Mouse (Mus musculus): ENCODE measurements around the gene Gm20388. TPM values are rescaled to one million over a fixed set of nuclear protein-coding genes. Genes with fewer than 3 reads are reported as not detected.
"Not testable (repeated sequence)": the region's sequence is repeated elsewhere in the genome, so short reads cannot be mapped to it uniquely, and the experiment has no call there.

The Gm20388 gene
- polyA plus RNA-seq, 1 experiment from 2014 or later = 1.4 TPM

DNA sequence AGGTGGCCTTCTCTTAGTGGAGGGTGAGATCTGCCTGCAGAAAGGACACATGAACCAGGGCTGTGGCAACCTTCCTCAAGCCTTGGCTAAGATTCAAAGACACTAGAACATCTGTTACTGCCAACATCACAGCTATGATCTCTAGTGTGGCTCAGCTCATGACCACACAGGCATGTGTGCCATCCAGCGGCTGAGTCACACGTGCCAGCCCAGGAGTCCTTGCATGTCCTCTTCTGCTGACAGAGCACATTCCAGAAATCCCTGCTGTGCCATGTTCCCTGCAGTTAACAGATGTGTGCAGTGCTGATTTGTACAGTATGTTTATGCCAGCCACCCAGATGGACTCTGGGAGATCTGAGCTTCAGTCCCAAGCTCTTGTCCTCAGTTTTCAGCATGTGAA lies 4088.9 kb downstream of the Gm20388 start:
- no peaks in the 10 kb centered on the region for H3K4me1 ChIP-seq (ENCODE audit: control insufficient read depth, low read depth, low read length)
- H3K36me3 ChIP-seq (ENCODE audit: control insufficient read depth, insufficient read depth) = peaks cover 45% of the 10 kb centered on the region
- no peak overlapping the region for H3K27ac ChIP-seq (ENCODE audit: low read length)
- no peak overlapping the region for H3K9ac ChIP-seq (ENCODE audit: low read depth, low read length)
- no peaks in the 10 kb centered on the region for H3K27me3 ChIP-seq (ENCODE audit: control insufficient read depth, insufficient read depth, low read depth, low read length)
- H3K9me3 ChIP-seq (replicated peaks; ENCODE audit: control insufficient read depth, low read length) = no peaks in the 10 kb centered on the region
- WGBS (ENCODE audit: insufficient replicate concordance) = 90% methylated on average over 2 of the region's 2 CpGs
- H3K4me2 ChIP-seq (ENCODE audit: low read depth, low read length) = no peak overlapping the region
- ATAC-seq (ENCODE audit: low read depth) = no peak
- no peak overlapping the region for H3K4me3 ChIP-seq (ENCODE audit: low read depth, low read length)

DNA sequence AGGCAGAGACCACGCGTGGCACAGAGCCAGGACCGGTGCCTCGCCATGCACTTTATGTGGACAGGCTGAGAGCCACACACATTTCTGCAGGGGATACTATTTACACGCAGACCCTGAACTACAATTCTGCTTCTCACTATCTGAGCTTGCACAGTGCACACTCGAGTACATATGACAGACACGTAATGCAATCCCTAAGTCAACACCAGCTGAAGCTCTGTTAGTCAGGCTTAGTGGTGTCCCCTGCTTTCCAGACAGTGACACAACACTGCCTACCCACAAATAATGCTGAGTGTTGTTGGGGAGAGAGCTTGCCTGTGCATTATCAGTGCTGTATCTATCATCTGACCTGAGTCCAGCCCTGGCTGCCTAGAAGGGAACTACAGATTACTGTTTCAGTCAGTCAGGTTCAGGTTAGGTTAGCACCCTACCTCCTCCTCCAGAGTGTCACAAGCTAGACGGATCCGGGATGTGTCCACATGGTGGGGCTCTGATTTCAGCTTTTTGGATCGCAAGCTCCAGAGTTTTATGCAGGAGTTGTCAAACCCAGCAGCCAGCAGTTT lies 4092.0 kb downstream of the Gm20388 start:
- WGBS (ENCODE audit: insufficient replicate concordance) = 86% methylated on average over 10 of the region's 10 CpGs
- peak; percentile 72 for ATAC-seq (ENCODE audit: low read depth)
- H3K36me3 ChIP-seq (ENCODE audit: control insufficient read depth, insufficient read depth) = peaks cover 50% of the 10 kb centered on the region

DNA sequence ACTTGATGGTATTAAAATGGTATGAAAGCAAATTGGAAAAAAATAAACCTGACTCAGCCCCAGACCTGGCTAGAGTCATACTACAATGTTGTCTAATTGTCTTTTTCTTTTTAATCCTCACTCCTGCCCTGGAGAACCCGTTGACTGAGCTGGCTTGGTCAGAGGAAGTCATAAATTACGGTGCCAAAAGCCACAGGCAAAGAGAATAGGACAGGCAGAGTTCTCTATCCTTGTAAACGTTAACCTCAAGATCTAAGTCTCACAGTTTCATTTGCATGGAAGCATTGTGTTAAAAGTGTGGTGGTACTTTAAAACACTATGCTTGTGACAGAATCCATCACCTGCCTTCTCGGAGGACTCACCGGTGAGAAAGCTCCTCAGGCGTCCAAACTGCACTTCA lies 4097.2 kb downstream of the Gm20388 start:
- WGBS (ENCODE audit: insufficient replicate concordance) = 61% methylated on average over 6 of the region's 6 CpGs
- ATAC-seq (ENCODE audit: low read depth) = no peak
- Histone ChIP-seq H3K4me2 (ENCODE audit: low read depth, low read length) (no peak overlapping the region), H3K9me3 (replicated peaks; ENCODE audit: control insufficient read depth, low read length) (no peaks in the 10 kb centered on the region), H3K4me1 (ENCODE audit: control insufficient read depth, low read depth, low read length) (peaks cover 20% of the 10 kb centered on the region), H3K36me3 (ENCODE audit: control insufficient read depth, insufficient read depth) (peaks cover 49% of the 10 kb centered on the region), H3K27me3 (ENCODE audit: control insufficient read depth, insufficient read depth, low read depth, low read length) (no peaks in the 10 kb centered on the region), H3K9ac (ENCODE audit: low read depth, low read length) (no peak overlapping the region), H3K27ac (ENCODE audit: low read length) (no peak overlapping the region), H3K4me3 (ENCODE audit: low read depth, low read length) (no peak overlapping the region)

More for the DNA sequence above, 4092.0 kb downstream of the Gm20388 start:
- H3K4me3 ChIP-seq (ENCODE audit: low read depth, low read length) = no peak overlapping the region
- H3K4me1 ChIP-seq (ENCODE audit: control insufficient read depth, low read depth, low read length) = no peaks in the 10 kb centered on the region
- H3K9ac ChIP-seq (ENCODE audit: low read depth, low read length) = no peak overlapping the region
- no peak overlapping the region for H3K27ac ChIP-seq (ENCODE audit: low read length)
- H3K9me3 ChIP-seq (replicated peaks; ENCODE audit: control insufficient read depth, low read length) = no peaks in the 10 kb centered on the region
- H3K27me3 ChIP-seq (ENCODE audit: control insufficient read depth, insufficient read depth, low read depth, low read length) = no peaks in the 10 kb centered on the region
- no peak overlapping the region for H3K4me2 ChIP-seq (ENCODE audit: low read depth, low read length)

DNA sequence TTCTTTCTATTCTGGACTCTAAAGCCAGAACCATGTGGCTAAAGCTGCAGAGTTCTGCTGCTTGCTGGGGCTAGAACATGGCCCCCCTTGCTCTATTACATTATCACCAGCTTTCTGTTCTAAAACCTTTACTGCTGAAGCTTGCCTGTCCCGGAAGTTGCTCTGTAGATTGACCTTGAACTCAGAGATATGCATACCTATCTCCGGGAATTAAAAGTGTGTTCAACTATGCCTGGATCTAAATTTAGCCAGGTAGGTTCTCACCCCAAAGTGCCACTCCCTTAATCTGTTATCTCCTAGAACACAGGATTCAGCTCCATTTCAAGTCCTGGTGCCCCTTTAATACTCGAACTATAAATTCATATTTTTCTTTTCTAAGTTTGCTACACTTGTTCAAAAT lies 4100.9 kb downstream of the Gm20388 start:
- Histone ChIP-seq H3K4me2 (ENCODE audit: low read depth, low read length) (peak overlapping the region; percentile 14; the same call in 1 of the 2 replicates), H3K27me3 (ENCODE audit: control insufficient read depth, insufficient read depth, low read depth, low read length) (no peaks in the 10 kb centered on the region), H3K36me3 (ENCODE audit: control insufficient read depth, insufficient read depth) (peaks cover 27% of the 10 kb centered on the region), H3K27ac (ENCODE audit: low read length) (no peak overlapping the region), H3K4me3 (ENCODE audit: low read depth, low read length) (no peak overlapping the region), H3K9me3 (replicated peaks; ENCODE audit: control insufficient read depth, low read length) (no peaks in the 10 kb centered on the region), H3K9ac (ENCODE audit: low read depth, low read length) (no peak overlapping the region), H3K4me1 (ENCODE audit: control insufficient read depth, low read depth, low read length) (peaks cover 36% of the 10 kb centered on the region)
- 0 out of 2 replicates have a peak, but pooled peaks have one; percentile 13 for ATAC-seq (ENCODE audit: low read depth)
- 18% methylated on average over 3 of the region's 3 CpGs for WGBS (ENCODE audit: insufficient replicate concordance)

DNA sequence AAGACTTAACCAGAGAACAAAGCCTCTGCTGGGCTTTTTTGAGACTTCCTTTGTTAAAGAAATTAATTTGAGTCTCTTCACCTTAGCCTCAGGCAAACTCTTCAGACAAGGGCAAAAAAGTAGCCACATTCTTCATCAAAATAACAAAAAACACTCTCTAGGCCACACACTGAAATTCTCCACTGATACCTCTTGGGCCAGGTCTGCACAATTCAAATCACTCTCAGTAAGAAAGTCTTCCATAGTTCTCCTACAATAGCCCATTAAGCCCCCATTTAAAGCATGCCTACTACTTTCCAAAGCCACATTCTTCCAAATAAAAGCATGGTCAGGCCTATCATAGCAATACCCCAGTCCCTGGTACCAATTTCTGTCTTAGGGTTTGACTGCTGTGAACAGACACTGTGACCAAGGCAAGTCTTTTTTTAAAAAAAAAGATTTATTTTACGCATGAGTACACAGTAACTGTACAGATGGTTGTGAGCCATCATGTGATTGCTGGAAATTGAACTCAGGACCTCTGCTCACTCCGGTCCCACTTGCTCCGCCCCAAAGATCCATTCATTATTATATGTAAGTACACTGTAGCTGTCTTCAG lies 4101.4 kb downstream of the Gm20388 start:
- WGBS (ENCODE audit: insufficient replicate concordance) = 88% methylated on average over 3 of the region's 3 CpGs
- Histone ChIP-seq H3K27me3 (ENCODE audit: control insufficient read depth, insufficient read depth, low read depth, low read length) (no peaks in the 10 kb centered on the region), H3K9me3 (replicated peaks; ENCODE audit: control insufficient read depth, low read length) (no peaks in the 10 kb centered on the region), H3K4me2 (ENCODE audit: low read depth, low read length) (peak overlapping the region; percentile 14; the same call in 1 of the 2 replicates), H3K36me3 (ENCODE audit: control insufficient read depth, insufficient read depth) (peaks cover 23% of the 10 kb centered on the region), H3K4me1 (ENCODE audit: control insufficient read depth, low read depth, low read length) (peaks cover 40% of the 10 kb centered on the region), H3K4me3 (ENCODE audit: low read depth, low read length) (no peak overlapping the region), H3K9ac (ENCODE audit: low read depth, low read length) (no peak overlapping the region), H3K27ac (ENCODE audit: low read length) (no peak overlapping the region)
- no peak for ATAC-seq (ENCODE audit: low read depth)

DNA sequence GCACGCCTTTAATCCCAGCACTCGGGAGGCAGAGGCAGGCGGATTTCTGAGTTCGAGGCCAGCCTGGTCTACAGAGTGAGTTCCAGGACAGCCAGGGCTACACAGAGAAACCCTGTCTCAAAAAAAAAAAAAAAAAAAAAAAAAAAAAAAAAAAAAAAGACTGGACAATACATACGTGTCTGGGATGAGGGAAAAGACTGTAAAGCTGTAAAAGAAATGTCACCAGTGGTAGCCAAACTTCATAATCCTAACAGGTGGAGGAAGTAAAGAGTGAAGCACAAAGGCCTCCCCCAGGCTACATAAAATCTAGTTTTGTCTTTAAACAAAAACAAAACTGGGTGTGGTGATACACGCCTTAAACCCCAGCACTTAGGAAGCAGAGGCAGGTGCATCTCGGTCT lies 4103.7 kb downstream of the Gm20388 start:
- WGBS (ENCODE audit: insufficient replicate concordance) = 71% methylated on average over 7 of the region's 7 CpGs
- not testable (repeated sequence) for H3K4me3 ChIP-seq (ENCODE audit: low read depth, low read length); H3K9me3 ChIP-seq (replicated peaks; ENCODE audit: control insufficient read depth, low read length); H3K36me3 ChIP-seq (ENCODE audit: control insufficient read depth, insufficient read depth); H3K4me2 ChIP-seq (ENCODE audit: low read depth, low read length); H3K27ac ChIP-seq (ENCODE audit: low read length); ATAC-seq (ENCODE audit: low read depth); H3K9ac ChIP-seq (ENCODE audit: low read depth, low read length); H3K27me3 ChIP-seq (ENCODE audit: control insufficient read depth, insufficient read depth, low read depth, low read length)
- peaks cover 57% of the 10 kb centered on the region for H3K4me1 ChIP-seq (ENCODE audit: control insufficient read depth, low read depth, low read length)

DNA sequence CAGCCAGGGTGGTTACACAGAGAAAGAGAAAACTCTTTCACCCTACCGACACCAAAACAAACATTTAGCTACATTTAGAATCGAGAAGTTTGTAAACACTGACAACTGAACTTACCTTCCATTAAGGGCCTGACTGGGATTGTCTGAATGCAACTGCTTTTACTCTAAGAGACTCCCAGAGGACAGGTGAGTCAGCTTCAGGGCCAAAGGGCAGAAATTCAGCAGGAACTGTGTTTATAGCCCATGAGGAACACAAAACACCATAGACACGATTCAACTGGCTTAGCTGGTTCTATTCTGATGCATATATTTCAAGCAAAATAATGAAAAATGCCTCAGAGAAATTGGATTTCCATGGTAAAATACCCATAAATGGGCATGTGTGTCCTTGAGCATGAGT lies 4104.1 kb downstream of the Gm20388 start:
- no peak overlapping the region for H3K9ac ChIP-seq (ENCODE audit: low read depth, low read length)
- no peak overlapping the region for H3K4me2 ChIP-seq (ENCODE audit: low read depth, low read length)
- H3K27ac ChIP-seq (ENCODE audit: low read length) = no peak overlapping the region
- ATAC-seq (ENCODE audit: low read depth) = no peak
- H3K4me3 ChIP-seq (ENCODE audit: low read depth, low read length) = no peak overlapping the region
- WGBS (ENCODE audit: insufficient replicate concordance) = 63% methylated on average over 3 of the region's 3 CpGs
- H3K4me1 ChIP-seq (ENCODE audit: control insufficient read depth, low read depth, low read length) = peaks cover 62% of the 10 kb centered on the region
- H3K9me3 ChIP-seq (replicated peaks; ENCODE audit: control insufficient read depth, low read length) = no peaks in the 10 kb centered on the region
- H3K27me3 ChIP-seq (ENCODE audit: control insufficient read depth, insufficient read depth, low read depth, low read length) = no peaks in the 10 kb centered on the region
- no peaks in the 10 kb centered on the region; the same call in 1 of the 2 replicates for H3K36me3 ChIP-seq (ENCODE audit: control insufficient read depth, insufficient read depth)

DNA sequence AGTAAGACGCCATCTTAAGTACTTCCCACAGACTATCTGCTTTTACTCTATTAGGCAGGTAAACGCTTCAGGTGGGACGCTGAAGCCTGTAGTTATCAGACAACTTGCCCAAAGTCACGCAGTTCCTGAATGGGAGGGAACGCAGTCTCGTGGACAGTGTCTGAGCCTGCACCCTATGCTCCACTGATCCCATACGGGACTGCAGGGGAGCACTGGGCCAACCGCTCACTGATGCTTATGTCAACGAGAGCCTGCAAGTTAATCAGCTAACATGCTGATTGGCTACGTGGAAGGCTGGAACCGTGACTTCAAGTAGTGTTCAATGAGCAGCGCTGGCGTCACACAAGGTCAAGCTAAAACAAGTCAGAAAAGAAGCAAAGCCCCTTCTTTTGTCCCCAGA lies 4109.1 kb downstream of the Gm20388 start:
- 8% methylated on average over 13 of the region's 13 CpGs for WGBS (ENCODE audit: insufficient replicate concordance)
- Histone ChIP-seq H3K27me3 (ENCODE audit: control insufficient read depth, insufficient read depth, low read depth, low read length) (no peaks in the 10 kb centered on the region), H3K9me3 (replicated peaks; ENCODE audit: control insufficient read depth, low read length) (no peaks in the 10 kb centered on the region), H3K4me1 (ENCODE audit: control insufficient read depth, low read depth, low read length) (peaks cover 48% of the 10 kb centered on the region), H3K4me2 (ENCODE audit: low read depth, low read length) (peak overlapping the region; percentile 94), H3K36me3 (ENCODE audit: control insufficient read depth, insufficient read depth) (no peaks in the 10 kb centered on the region), H3K27ac (ENCODE audit: low read length) (peak overlapping the region; percentile 84), H3K4me3 (ENCODE audit: low read depth, low read length) (peak overlapping the region; percentile 89), H3K9ac (ENCODE audit: low read depth, low read length) (peak overlapping the region; percentile 89)
- ATAC-seq (ENCODE audit: low read depth) = peak; percentile 64

DNA sequence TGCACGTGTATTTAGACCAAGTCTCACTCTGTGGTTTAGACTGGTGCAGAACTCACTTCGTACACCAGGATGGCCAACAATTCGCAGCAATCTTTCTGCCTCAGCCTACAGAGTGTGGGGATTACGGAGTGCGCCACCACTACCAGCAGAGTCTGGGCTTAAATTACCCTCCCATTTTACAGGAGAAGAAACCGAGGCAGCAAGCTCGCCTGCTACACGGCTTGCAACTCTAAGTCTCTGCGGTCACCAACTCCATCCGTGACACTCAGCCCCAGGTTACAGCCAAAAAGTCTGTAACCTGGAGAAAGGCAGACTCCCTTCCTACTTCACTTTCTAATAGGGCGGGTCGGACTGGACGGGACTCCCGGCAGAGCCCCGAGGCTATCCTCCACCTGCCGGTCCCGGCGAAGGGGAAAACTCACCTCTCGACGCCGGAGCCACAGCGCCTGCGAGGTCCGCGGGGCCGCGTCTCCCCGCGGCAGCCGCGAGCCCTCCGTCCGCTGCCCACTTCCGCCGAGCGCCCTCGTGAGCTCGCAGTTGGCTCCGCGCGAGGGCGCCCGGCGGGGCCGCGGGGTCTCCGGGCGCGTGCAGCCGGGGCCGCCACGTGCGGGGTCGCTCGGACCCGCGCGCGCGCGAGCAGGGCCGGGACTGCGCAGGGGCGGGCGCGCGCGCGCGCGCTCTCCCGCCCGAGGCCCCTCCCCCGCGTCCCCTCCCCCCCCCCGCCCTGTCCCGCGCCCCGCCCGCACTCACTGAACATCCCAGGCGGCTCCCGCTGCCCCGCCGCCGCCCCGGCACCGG lies 4110.0 kb downstream of the Gm20388 start:
- WGBS (ENCODE audit: insufficient replicate concordance) = under 1% methylated on average over 57 of the region's 87 CpGs
- H3K27me3 ChIP-seq (ENCODE audit: control insufficient read depth, insufficient read depth, low read depth, low read length) = no peaks in the 10 kb centered on the region
- peaks cover 2% of the 10 kb centered on the region for H3K36me3 ChIP-seq (ENCODE audit: control insufficient read depth, insufficient read depth)
- peaks cover 43% of the 10 kb centered on the region for H3K4me1 ChIP-seq (ENCODE audit: control insufficient read depth, low read depth, low read length)
- ATAC-seq (ENCODE audit: low read depth) = peak; percentile 86
- H3K9ac ChIP-seq (ENCODE audit: low read depth, low read length) = peak overlapping the region; percentile 89
- H3K9me3 ChIP-seq (replicated peaks; ENCODE audit: control insufficient read depth, low read length) = no peaks in the 10 kb centered on the region
- peak overlapping the region; percentile 84 for H3K27ac ChIP-seq (ENCODE audit: low read length)
- peak overlapping the region; percentile 94 for H3K4me2 ChIP-seq (ENCODE audit: low read depth, low read length)
- peak overlapping the region; percentile 89 for H3K4me3 ChIP-seq (ENCODE audit: low read depth, low read length)

Data from liver, embryonic 16.5 days (tissue).